Comparison of ENCODE assay signal across 27 mouse cellular contexts in the genomic region with DNA sequence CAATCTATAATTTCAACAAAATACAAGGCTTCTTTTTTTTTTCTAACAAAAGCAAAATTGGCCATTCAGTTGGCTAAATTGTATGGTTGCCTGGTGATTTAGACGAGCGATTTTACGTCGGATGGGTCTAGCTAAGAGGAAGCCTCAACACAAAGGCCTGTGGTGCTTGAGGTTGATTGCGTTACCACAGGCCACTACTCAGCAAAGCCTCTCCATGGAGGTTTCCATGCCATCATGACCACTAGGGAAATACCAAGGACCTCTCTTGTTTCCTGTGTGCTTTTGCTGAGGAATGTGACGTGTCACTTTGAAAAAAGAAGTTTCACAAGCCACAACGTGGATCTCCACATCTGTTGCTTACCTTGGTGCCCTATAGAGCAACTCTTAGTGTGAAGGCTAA.
DNase-seq lines count a peak whose midpoint lies in the region; ATAC-seq lines count a peak whose summit lies in the region.
"Had no signal": no experiment of that assay in that cellular context is flagged by ENCODE, and none has a peak within 500 bp of the region (broad histone marks: within the 10 kb centered on the region; RNA-seq: fewer than 3 reads in every experiment).

No protein-coding gene starts in this region.

- no peak for ATAC-seq in megakaryocyte, adult 5-6 weeks (ENCODE audit: poor library complexity, severe bottlenecking)
- peak; percentile 98 for ATAC-seq in megakaryocyte progenitor cell, adult 5-6 weeks (replicated peaks; ENCODE audit: poor library complexity)
- ATAC-seq: forebrain, embryonic 15.5 days; hindbrain, postnatal 0 days; inflammation-experienced regulatory T-cells, adult 6 months; Patski had no signal

- peaks cover 26% of the 10 kb centered on the region for H3K4me1 ChIP-seq in heart, embryonic 10.5 days
- H3K4me1 ChIP-seq in megakaryocyte, embryonic 14.5 days = peaks cover 18% of the 10 kb centered on the region
- H3K4me1 ChIP-seq: forebrain, embryonic 15.5 days had no signal

- no peak overlapping the region for H3K4me3 ChIP-seq in heart, embryonic 10.5 days
- peak overlapping the region; percentile 14 for H3K4me3 ChIP-seq in megakaryocyte, embryonic 14.5 days (replicated peaks)
- H3K4me3 ChIP-seq: embryonic facial prominence, embryonic 10.5 days; embryonic facial prominence, embryonic 13.5 days; erythroblast, embryonic 14.5 days; forebrain, embryonic 12.5 days; forebrain, embryonic 15.5 days; heart, embryonic 12.5 days; heart, embryonic 15.5 days had no signal

- WGBS in heart, embryonic 10.5 days = 83% methylated on average over 7 of the region's 7 CpGs

- H3K27me3 ChIP-seq in heart, embryonic 10.5 days (ENCODE audit: insufficient read depth, poor library complexity, severe bottlenecking) = no peaks in the 10 kb centered on the region
- H3K27me3 ChIP-seq in megakaryocyte, embryonic 14.5 days (replicated peaks) = peaks cover 43% of the 10 kb centered on the region
- H3K27me3 ChIP-seq: CH12.LX; embryonic facial prominence, embryonic 13.5 days; forebrain, embryonic 15.5 days; heart, embryonic 12.5 days; heart, embryonic 15.5 days; Patski had no signal

- H3K36me3 ChIP-seq in heart, embryonic 10.5 days = no peaks in the 10 kb centered on the region
- H3K36me3 ChIP-seq in megakaryocyte, embryonic 14.5 days (replicated peaks; ENCODE audit: low read length) = no peaks in the 10 kb centered on the region
- H3K36me3 ChIP-seq: embryonic facial prominence, embryonic 10.5 days; embryonic facial prominence, embryonic 13.5 days; forebrain, embryonic 12.5 days; forebrain, embryonic 15.5 days; G1E; heart, embryonic 12.5 days; heart, embryonic 15.5 days had no signal

- 0 out of 2 replicates have a peak, but pooled peaks cover 3% of the 10 kb centered on the region for H3K9me3 ChIP-seq in heart, embryonic 10.5 days
- peaks cover 51% of the 10 kb centered on the region for H3K9me3 ChIP-seq in megakaryocyte, embryonic 14.5 days
- H3K9me3 ChIP-seq: embryonic facial prominence, embryonic 10.5 days; embryonic facial prominence, embryonic 13.5 days; forebrain, embryonic 12.5 days; forebrain, embryonic 15.5 days; G1E; heart, embryonic 12.5 days; heart, embryonic 15.5 days had no signal

- no peak overlapping the region for H3K27ac ChIP-seq in heart, embryonic 10.5 days
- H3K27ac ChIP-seq: embryonic facial prominence, embryonic 10.5 days; embryonic facial prominence, embryonic 13.5 days; forebrain, embryonic 12.5 days; forebrain, embryonic 15.5 days; heart, embryonic 15.5 days; hindbrain, embryonic 14.5 days; hindbrain, postnatal 0 days had no signal

- peak; percentile 27 for DNase-seq in heart, embryonic 10.5 days (ENCODE audit: low spot score)
- DNase-seq in heart, adult 18-20 months = no peak
- DNase-seq in layer of hippocampus, postnatal 10 days (ENCODE audit: low spot score in 2 of 2) = no peak
- DNase-seq: B cell, adult 2 months; cerebellum, adult 18-20 months; cerebellum, adult 9-11 months; cerebellum, postnatal 25 days; embryo, embryonic 11 days; gastrocnemius, postnatal 25 days; heart, postnatal 10 days; heart, postnatal 36 days had no signal
